Mouse (Mus musculus) mesoderm, embryonic 11.5 days (tissue): ENCODE measurements around the gene Malrd1.
"Not testable (repeated sequence)": the region's sequence is repeated elsewhere in the genome, so short reads cannot be mapped to it uniquely, and the experiment has no call there.

Source experiments
- DNase-seq: peaks from one replicate; pipeline ENCODE4 v3.0.0-alpha.2; 2012; ENCODE audit warnings: low read depth, low spot score

The Malrd1 gene

GRCm38 (mm10) chr2:15526241-15526924, at the start of gene Malrd1:
TSS of gene Malrd1 (plus strand) at chr2:15526479.
- DNase-seq, result no peak

- DNase-seq, result no peak
Observed at GRCm38 (mm10) chr2:15538643-15539042, 12.4 kb downstream of the Malrd1 start.

- no peak for DNase-seq
Observed at GRCm38 (mm10) chr2:15613327-15613948, 87.2 kb downstream of the Malrd1 start.

DNA sequence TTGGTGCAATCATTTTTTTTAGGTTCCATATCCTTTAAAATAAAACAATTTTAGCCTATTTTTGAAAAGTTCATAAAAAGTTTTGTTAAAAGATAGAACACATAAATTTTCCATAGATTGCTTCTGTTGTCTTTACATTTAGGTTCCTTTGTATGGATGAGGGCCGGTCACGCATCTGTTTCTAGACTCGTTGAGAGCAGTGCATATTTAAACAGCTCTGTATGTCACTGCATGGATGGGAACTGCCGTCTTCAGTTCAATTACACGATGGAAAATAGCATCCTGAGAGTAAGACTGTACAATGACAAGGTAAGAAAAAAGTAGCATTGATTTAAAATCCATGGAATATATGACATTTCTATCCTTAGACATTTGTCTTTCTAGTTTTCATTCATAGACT, 87.7 kb downstream of the Malrd1 start:
- no peak for DNase-seq

GRCm38 (mm10) chr2:15635761-15636160, 109.5 kb downstream of the Malrd1 start:
- no peak for DNase-seq

DNA sequence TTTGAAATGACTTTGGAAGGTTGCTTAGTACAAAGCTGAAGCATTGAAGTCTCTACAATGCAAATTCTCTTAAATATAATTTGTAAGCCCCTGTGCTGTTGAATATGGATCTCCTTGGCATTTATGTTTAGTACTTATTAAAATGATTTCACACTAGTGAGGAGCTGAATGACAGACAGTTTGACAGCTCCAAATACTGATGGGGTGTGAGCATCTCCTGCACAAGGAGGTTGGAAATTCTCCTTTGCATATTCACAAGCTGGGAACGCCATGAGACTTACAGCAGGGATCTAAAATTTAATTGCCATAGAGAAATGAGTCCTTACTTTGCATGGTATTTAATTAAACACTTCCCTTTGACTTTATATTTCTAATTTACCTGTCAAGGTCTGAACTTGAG, 117.6 kb downstream of the Malrd1 start:
- DNase-seq, result no peak

DNA sequence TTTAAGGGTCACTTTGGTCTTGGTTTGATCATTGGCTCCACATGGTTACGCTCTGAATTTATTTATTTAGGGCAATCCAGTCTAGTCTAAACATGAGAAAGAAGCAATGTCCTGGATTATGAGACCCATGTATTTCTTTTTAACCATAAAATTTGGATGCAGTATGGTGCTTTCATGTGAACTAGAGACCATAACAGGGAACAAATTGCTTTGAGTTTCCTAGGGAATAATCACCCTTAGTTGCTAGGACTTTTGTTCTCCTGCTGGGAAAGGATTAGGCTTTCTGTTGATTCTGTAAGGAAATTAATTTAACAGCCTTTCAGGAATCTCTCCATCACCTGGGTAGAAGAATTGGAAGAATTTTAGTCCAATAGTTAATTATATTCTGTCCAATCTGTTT, 130.1 kb downstream of the Malrd1 start:
- DNase-seq, result no peak

- DNase-seq, result no peak
Observed at GRCm38 (mm10) chr2:15702977-15703376, 176.7 kb downstream of the Malrd1 start.

- no peak for DNase-seq
Observed at GRCm38 (mm10) chr2:15740945-15741344, 214.7 kb downstream of the Malrd1 start.

DNA sequence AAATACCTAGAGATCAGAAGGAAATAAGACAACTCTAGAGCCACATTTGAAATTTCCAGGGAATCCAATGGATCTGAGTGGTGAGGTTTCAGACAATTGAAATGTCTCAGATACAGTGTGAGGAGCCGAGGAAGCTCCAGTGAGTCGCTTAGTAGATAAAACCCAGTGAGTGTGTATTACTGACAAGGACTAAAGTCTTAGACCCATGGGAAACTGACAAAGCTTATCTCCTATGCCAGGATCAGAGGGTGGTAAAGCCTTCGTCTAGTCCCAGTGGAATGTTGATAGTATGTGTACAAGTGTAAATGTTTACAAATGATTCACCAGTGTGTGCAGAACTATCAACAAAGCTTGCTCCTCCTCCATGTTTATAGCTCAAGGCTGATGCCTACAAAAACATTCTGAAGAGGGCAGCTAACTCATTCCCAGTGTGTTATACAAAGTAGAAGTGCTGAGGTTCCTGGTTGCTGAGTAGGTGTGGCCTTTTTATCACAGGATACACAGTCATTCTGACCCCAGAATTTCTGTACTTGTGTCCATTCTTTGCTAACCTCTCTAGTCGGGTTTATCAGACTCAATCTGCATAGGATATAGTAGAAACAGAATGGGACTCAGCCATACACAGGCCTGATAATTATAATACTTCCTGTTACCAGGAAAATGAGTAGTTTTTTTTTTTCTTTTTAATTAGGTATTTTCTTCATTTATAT, 218.9 kb downstream of the Malrd1 start:
- DNase-seq, result no peak

- DNase-seq, result no peak
Observed at GRCm38 (mm10) chr2:15784818-15785217, 258.5 kb downstream of the Malrd1 start.

DNA sequence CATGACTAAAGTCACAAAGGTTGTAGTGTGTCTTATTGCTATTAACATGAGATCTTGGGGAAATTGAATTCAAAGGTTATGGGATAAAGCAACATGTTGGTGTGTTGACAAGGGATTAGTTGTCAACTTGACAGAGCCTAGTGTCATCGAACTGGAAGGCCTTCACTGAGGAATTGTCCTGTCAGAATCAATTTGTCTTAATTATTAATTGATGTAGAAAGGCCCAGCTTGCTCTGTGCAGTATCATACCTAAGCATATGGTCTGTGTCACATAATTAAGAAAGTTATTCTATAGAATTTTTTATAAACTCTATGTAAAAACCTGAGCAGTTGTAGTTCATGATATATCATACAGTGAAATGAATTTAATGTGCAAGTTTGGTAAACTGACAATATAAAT, 289.4 kb downstream of the Malrd1 start:
- no peak for DNase-seq

DNA sequence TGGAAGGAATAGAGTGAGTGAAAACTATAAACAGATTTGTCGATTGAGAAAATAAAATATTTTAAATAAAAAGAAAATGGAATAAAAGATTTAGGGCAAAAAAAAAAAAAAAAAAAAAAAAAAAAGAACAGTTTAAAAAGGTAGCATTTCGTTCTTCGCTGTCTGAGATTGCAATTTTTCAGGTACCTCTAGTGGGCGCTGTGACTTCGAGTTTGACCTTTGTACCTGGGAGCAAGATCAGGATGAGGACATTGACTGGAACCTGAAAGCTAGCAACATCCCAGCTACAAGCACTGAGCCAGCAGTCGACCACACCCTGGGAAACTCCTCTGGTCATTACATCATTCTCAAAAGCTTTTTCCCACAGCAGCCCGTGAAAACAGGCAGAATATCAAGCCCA, 343.1 kb downstream of the Malrd1 start:
- no peak for DNase-seq

DNA sequence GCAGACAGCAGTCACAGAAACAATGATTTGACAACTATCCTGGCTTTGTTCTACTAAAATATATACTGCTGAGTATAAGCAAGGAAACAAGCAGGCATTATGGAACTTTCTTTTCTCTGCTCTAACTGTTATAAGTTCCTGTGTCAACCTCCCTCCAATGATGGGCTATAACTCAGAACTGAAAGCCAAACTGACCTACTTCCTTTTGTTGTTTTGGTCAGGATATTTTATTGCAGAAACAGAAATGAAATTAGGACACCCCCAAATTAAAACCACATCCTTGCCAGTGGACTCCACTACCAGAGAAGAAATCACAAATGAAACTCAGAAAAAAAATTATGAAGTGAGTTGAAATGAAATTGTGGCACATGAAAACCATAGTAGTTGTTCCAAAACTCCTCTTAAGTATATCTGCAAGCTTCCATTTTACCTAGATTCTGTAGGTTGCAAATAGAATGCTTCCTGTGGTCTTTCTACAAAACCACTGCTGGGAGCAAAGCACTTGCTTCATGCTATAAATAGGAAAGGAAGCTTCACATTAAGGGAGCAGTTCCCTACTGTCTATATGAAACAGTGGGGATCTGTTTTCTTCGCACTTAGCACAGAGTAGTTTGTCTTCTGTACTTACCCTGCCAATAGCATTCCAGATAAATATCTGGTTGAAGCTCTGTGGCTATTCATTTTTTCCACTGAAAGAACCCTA, 367.3 kb downstream of the Malrd1 start:
- no peak for DNase-seq

DNA sequence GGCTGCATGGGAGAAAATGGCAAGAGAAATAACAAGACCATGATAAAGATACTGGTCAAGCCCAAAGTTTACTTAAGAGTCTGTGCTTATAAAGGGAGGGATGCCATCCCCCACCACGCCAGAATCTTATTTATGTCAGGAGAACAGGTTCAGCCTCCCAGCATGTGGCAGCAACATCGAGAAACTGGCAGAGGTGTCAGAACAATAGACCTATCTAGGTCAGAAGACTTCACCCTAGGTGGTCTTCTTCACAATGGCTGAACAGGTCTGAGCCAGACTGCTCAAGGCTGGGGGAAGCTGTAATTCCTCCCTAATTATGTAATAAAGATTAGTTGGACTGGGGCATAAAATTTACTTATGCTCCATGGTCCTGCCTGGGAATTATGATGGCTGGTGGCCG, 399.2 kb downstream of the Malrd1 start:
- DNase-seq, result no peak

GRCm38 (mm10) chr2:15926041-15926440, 399.8 kb downstream of the Malrd1 start:
- no peak for DNase-seq

DNA sequence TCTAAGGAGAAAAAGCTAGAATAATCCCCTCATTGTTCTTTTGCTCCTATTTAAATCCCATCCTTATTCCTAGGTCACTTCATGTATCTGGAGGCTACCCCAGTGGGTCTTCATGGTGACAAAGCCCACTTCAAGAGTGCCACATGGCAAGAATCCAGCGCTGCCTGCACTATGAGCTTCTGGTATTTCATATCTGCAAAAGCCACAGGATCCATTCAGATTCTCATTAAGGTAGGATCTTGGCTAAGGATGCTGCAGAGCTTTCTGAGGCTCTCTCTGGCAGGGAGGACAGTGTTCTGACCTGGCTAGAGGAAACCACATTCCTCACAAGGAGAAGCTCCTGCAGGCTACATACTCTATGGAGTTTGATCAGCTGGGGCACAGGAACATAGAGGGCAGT, 405.2 kb downstream of the Malrd1 start:
- no peak for DNase-seq

- DNase-seq, result no peak
Observed at GRCm38 (mm10) chr2:15931924-15932323, 405.6 kb downstream of the Malrd1 start.

GRCm38 (mm10) chr2:15932340-15932739, 406.1 kb downstream of the Malrd1 start:
- no peak for DNase-seq

DNA sequence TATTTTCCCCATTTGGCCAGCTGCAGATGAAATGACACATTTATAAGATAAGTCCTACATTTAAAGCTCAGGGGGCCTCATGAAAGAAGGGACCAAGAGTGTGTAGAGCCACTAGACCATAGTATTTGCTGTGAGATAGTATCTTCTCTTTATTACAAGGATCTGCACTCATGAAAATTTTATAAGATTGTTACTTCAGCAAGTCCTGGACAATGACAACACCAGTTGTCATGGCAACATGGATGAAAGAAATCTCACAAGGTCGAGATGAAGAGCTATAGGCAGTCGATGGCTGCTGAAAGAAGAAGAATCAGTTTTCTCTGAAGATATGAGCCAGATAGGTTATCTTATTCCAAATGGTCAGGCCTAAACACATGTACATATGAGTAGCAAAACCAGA, 476.6 kb downstream of the Malrd1 start:
- DNase-seq, result peak; percentile 2

GRCm38 (mm10) chr2:16017046-16017445, 490.8 kb downstream of the Malrd1 start:
- DNase-seq, result not testable (repeated sequence)

GRCm38 (mm10) chr2:16017719-16018118, 491.4 kb downstream of the Malrd1 start:
- DNase-seq, result not testable (repeated sequence)
